Mouse (Mus musculus): ENCODE measurements around the gene Rab22a. TPM values are rescaled to one million over a fixed set of nuclear protein-coding genes. Genes with fewer than 3 reads are reported as not detected.

The Rab22a gene
- polyA plus RNA-seq, 1 experiment = 28.5 TPM

GRCm38 (mm10) chr2:173734426-173734825 lies 74.9 kb downstream of the Rab22a start:
- TF ChIP-seq GATA1 (IDR thresholded peaks at IDR 0.05; ENCODE audit: low read length) = no peak

- no peak for TF ChIP-seq GATA1 (IDR thresholded peaks at IDR 0.05; ENCODE audit: low read length)
These were observed 77.8 kb downstream of the Rab22a start, which contains the start of gene Vapb for GRCm38 (mm10) chr2:173737222-173737989. Vapb (plus strand) TSS chr2:173737511.

- TF ChIP-seq GATA1 (IDR thresholded peaks at IDR 0.05; ENCODE audit: low read length) = no peak
These were observed 78.7 kb downstream of the Rab22a start for GRCm38 (mm10) chr2:173738232-173738631.

GRCm38 (mm10) chr2:173739107-173739506 lies 79.5 kb downstream of the Rab22a start:
- no peak for TF ChIP-seq GATA1 (IDR thresholded peaks at IDR 0.05; ENCODE audit: low read length)

- TF ChIP-seq GATA1 (IDR thresholded peaks at IDR 0.05; ENCODE audit: low read length) = no peak
These were observed 82.5 kb downstream of the Rab22a start for GRCm38 (mm10) chr2:173742090-173742489.

GRCm38 (mm10) chr2:173742744-173743143 lies 83.2 kb downstream of the Rab22a start:
- no peak for TF ChIP-seq GATA1 (IDR thresholded peaks at IDR 0.05; ENCODE audit: low read length)

GRCm38 (mm10) chr2:173744070-173744815 lies 84.7 kb downstream of the Rab22a start:
- TF ChIP-seq GATA1 (IDR thresholded peaks at IDR 0.05; ENCODE audit: low read length) = no peak

- no peak for TF ChIP-seq GATA1 (IDR thresholded peaks at IDR 0.05; ENCODE audit: low read length)
These were observed 89.5 kb downstream of the Rab22a start for GRCm38 (mm10) chr2:173748961-173749659.

GRCm38 (mm10) chr2:173755433-173756144 lies 96.0 kb downstream of the Rab22a start:
- no peak for TF ChIP-seq GATA1 (IDR thresholded peaks at IDR 0.05; ENCODE audit: low read length)

Other genes starting within 250 kb of the Rab22a start
- gene 1700021F07Rik, start 137.2 kb upstream of the Rab22a start, polyA plus RNA-seq (2012) = not detected in 2 replicates
- not detected in 2 replicates for gene Ankrd60, start 81.4 kb upstream of the Rab22a start, polyA plus RNA-seq (2012)
- gene 1700010B08Rik, start 59.7 kb downstream of the Rab22a start, polyA plus RNA-seq (2012) = not detected in 2 replicates
- gene Vapb, start 77.8 kb downstream of the Rab22a start, polyA plus RNA-seq (2012) = 19.5 and 25.3 TPM in 2 replicates